Mouse (Mus musculus) right cerebral cortex, postnatal 10 days (tissue): ENCODE data around the gene Cog7.

Experiments used
- DNase-seq, 2 experiments: peaks; one replicate each; pipeline ENCODE4 v3.0.0; 2021; ENCODE audit warnings: low spot score in 2 of 2

The Cog7 gene

GRCm38 (mm10) chr7:121981307-121981871 is at the start of gene Cog7:
Gene Cog7 (minus strand): TSS chr7:121981711.
- peak; percentile 96 to 97 for DNase-seq

DNA sequence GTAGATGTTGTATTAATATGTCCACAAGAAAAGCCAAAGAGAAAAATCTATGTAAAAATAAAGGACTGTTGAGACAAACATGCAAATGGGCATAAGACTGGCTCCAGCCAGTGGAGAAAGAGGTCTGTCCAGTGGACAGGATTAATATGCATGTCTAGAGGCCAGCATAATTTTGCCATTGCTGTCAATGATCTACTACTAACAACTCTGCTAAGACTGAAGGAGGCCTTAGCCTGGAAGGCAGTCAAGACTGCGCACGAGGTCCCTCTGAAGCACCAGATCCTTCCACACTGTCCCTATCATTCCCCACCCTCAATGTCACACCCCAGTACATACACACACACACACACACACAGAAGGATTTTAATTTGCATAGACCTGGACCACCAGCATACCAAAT is 40.6 kb upstream of the Cog7 start:
- DNase-seq = no peak

DNA sequence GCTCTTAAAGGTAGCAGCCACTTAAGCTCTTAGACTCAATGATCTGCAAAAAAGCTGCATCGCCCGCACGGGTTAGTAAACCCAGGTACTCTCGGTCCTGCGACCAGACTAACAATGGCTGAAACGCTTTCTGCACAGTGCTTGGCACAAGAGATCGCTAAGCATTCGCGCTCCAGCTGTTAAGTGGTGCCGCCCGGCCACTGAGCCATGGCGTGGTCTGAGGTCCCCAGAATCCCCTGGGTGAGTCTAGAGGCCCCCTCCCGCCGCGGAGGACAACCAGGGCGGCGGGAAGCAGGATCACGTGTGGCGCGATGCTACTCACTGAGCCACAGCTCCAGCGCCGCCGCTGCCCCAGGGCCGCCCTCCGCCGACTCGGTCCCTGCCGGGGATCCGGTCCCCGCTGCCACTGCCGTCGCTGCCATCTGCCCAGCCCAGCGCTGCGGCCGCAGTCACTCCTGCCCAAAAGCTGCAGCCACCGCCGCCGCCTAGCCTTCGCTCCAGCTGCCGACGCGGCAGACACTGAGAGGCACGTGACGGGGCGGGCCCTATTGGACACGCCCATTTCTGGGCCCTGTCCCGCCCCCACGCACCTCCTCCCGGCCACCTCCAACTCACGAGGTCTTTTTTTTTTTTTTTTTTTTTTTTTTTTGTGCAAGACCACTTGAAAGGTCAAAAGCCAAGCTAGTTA is 39.3 kb upstream of the Cog7 start, which contains the start of gene Gga2:
Gene Gga2, minus strand, starts transcription at position 556 of the 688 bp plus-strand sequence.
- DNase-seq = peak; percentile 91 to 94

- DNase-seq = no peak
These were observed 38.8 kb upstream of the Cog7 start for GRCm38 (mm10) chr7:122020273-122020666.

- peak; percentile 46 to 62 for DNase-seq
These were observed 37.5 kb upstream of the Cog7 start for GRCm38 (mm10) chr7:122018978-122019377.

GRCm38 (mm10) chr7:122018247-122018646 is 36.7 kb upstream of the Cog7 start:
- no peak for DNase-seq

GRCm38 (mm10) chr7:122015734-122016133 is 34.2 kb upstream of the Cog7 start:
- no peak for DNase-seq

- no peak for DNase-seq
These were observed 33.6 kb upstream of the Cog7 start for GRCm38 (mm10) chr7:122015105-122015504.

DNA sequence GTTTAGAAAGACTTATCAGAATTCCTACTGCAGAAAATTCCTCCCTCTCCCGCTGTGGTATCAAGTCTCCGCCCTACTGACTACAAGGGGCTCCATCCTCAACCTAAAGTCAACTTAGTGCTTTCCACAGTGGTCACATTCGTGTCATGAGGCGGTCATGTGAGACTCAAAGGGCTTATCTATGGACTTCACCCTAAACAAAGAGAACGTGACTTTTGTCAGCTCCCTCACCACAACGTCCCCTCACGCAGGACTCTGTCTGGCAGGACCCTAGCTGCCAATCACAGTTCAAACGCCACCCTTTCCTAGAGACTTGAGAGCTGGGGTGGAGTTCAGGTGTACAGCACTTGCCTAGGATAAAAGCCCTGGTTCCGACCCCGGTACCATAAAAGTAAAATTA is 31.4 kb upstream of the Cog7 start:
- DNase-seq = no peak

DNA sequence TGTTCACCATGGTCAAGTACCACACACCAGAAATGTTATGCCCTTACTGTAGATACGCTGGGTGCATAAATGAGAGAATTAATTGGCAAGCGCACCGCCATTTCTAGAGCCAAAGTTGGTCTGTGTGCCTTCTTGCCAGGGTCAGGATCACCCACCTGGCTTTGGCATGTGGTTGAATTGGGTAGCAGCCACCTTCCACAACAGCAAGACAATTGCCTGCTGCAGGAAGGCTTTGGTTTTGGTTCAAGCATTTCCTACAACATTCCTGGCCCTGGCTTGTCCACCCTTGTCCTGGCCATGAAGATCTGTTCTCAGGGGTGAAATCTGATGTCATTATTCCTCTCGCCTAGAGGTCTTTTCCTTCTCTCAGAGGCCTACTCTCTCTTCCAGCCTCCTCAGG is 30.9 kb upstream of the Cog7 start:
- DNase-seq = no peak

- DNase-seq = no peak
These were observed 18.9 kb upstream of the Cog7 start for GRCm38 (mm10) chr7:122000396-122000795.

GRCm38 (mm10) chr7:121995961-121996360 is 14.4 kb upstream of the Cog7 start:
- DNase-seq = no peak

- DNase-seq = peak; percentile 53 to 74
These were observed 6.5 kb downstream of the Cog7 start for GRCm38 (mm10) chr7:121975031-121975430.

- no peak for DNase-seq
These were observed 9.8 kb downstream of the Cog7 start for GRCm38 (mm10) chr7:121971698-121972097.

GRCm38 (mm10) chr7:121970250-121970649 is 11.3 kb downstream of the Cog7 start:
- no peak for DNase-seq

GRCm38 (mm10) chr7:121968816-121969215 is 12.7 kb downstream of the Cog7 start:
- DNase-seq = no peak

DNA sequence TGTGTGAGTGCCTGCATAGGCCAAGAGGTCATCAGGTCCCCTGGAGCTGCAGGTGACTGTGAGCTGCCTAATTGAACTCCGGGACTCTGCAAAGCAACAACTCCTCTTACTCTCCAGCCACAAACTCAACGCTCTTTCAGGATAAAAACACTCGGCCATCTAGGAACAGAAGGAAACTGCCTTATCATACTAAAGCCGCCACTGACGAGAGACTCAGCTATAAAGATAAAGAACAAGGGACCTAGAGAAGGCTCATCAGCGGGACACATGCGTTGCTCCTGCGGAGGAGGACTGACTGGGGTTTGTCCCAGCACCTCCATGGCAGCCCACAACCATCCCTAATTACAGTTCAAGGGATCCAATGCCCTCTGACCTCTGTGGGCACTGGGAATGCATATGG is 13.3 kb downstream of the Cog7 start:
- no peak for DNase-seq

- no peak for DNase-seq
These were observed 15.3 kb downstream of the Cog7 start for GRCm38 (mm10) chr7:121966169-121966568.

DNA sequence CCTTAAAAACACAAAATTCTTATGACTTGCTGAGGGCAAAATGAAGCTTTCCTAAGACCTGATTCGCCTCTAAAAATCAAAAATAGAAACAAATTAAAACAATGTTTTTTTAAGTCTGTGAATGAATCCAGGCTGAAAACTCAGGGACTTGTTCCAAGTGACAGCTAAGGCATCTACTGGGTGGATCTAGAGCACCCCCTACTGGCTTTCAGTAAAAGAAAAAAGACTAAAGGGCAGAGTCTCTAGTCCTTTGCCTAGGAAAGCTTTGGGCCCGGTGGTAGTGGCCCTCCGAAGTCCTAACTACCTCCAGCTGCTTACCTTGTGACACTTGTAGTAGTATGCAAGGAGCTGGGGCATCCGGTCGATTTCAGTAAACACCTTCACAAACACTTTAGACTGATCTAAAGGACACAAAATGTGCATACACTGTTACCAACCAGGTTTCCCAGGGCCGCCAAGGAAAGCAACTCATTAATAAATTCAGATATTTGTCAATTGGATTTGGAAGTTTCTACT is 17.6 kb downstream of the Cog7 start:
- peak; percentile 65 to 67 for DNase-seq

DNA sequence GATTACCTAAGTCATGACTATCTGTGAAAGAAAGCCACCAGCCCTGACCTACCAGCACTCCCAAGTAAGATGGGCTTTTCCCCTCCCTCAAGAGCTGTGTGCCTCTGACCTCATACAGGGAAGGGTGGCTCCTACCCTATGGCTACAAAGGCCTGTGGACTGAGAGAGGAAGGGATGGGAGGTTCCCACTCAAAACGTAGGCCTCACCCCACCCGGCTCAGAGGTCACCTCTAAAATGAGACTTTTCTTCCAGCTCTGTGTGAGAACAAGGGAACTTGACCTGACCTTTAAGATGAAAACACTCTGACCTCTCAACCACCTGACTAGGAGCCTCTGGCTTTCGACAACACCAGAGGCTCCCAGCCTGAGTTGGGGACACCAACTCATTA is 18.9 kb downstream of the Cog7 start:
- no peak for DNase-seq

DNA sequence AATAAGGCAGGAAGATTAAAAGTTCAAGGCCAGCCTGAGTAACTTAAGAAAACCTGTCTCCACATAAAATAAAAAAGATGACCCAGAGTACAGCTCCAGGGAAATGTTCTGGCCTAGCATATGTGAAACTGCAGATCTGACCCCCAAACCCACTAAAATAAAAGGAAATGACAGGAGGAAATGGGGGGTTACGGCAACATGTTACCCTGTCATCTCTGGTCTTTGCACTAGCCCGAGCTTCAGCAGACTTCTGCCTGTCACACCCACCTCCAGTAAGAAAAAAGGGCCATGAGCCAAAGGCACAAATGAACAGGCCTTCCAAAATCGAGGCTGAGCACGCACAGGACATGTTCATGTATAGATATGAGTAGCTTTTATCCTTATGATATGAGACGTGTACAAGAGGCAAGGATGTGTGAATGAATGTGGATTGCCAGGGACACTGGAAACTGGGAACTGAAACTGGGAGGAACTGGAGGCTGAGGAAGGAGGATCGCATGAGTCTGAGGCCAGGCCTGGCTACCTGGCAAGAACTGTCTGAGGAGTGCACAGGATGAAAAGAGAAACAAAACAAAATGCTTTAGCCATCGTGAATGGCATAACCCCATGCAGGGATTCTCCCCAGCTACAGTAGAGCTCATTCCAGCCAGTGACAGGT is 19.5 kb downstream of the Cog7 start:
- DNase-seq = no peak

- DNase-seq = no peak
These were observed 25.7 kb downstream of the Cog7 start for GRCm38 (mm10) chr7:121955802-121956201.
